Comparison of ENCODE assay signal across 8 mouse cellular contexts in genomic region chr9:32539321-32539761, GRCm38 (mm10). TPM values are rescaled to one million over a fixed set of nuclear protein-coding genes. Genes with fewer than 3 reads are reported as not detected.
DNase-seq lines count a peak whose midpoint lies in the region; ATAC-seq and TF ChIP-seq lines count a peak whose summit lies in the region.

No protein-coding gene starts in this region.

- 45% methylated on average over 3 of the region's 3 CpGs for WGBS in midbrain, embryonic 11.5 days
- WGBS in midbrain, postnatal 0 days, result 55% methylated on average over 3 of the region's 3 CpGs
- 47% methylated on average over 3 of the region's 3 CpGs for WGBS in lung, embryonic 15.5 days

- H3K36me3 ChIP-seq in midbrain, embryonic 11.5 days (ENCODE audit: control insufficient read depth, insufficient read depth, low read length), result no peaks in the 10 kb centered on the region
- H3K36me3 ChIP-seq in midbrain, postnatal 0 days (ENCODE audit: insufficient read depth, low read length), result no peaks in the 10 kb centered on the region
- H3K36me3 ChIP-seq in lung, embryonic 15.5 days, result no peaks in the 10 kb centered on the region

- no peak overlapping the region for H3K9ac ChIP-seq in midbrain, embryonic 11.5 days (ENCODE audit: low read length)
- no peak overlapping the region for H3K9ac ChIP-seq in midbrain, postnatal 0 days (replicated peaks; ENCODE audit: low read length, poor library complexity, severe bottlenecking)
- H3K9ac ChIP-seq in lung, embryonic 15.5 days, result no peak overlapping the region

- TF ChIP-seq CTCF in midbrain, postnatal 0 days (IDR thresholded peaks at IDR 0.05), result no peak

- H3K4me2 ChIP-seq in midbrain, embryonic 11.5 days, result no peak overlapping the region
- H3K4me2 ChIP-seq in midbrain, postnatal 0 days (ENCODE audit: low read depth, low read length, poor library complexity, severe bottlenecking), result no peak overlapping the region
- H3K4me2 ChIP-seq in lung, embryonic 15.5 days, result peak overlapping the region; percentile 96

- H3K4me3 ChIP-seq in midbrain, embryonic 11.5 days (ENCODE audit: low read depth, low read length), result no peak overlapping the region
- H3K4me3 ChIP-seq in midbrain, postnatal 0 days (ENCODE audit: low read depth, low read length), result no peak overlapping the region
- H3K4me3 ChIP-seq in lung, embryonic 15.5 days, result peak overlapping the region; percentile 75

- H3K27ac ChIP-seq in midbrain, embryonic 11.5 days (ENCODE audit: low read depth, low read length), result no peak overlapping the region
- no peak overlapping the region for H3K27ac ChIP-seq in midbrain, postnatal 0 days (ENCODE audit: low read depth, low read length)
- no peak overlapping the region for H3K27ac ChIP-seq in lung, embryonic 15.5 days

- no peak for ATAC-seq in midbrain, embryonic 11.5 days (ENCODE audit: low FRiP score)
- no peak for ATAC-seq in midbrain, postnatal 0 days (ENCODE audit: low FRiP score)
- ATAC-seq in hematopoietic stem cell, adult 5-6 weeks (replicated peaks in 1 of 2; ENCODE audit: insufficient read depth in 1 of 2, low FRiP score in 2 of 2, low TSS enrichment in 1 of 2, low read depth in 1 of 2, poor library complexity in 2 of 2, severe bottlenecking in 2 of 2), result peak; percentile 62 to 74
- no peak for ATAC-seq in lung, embryonic 15.5 days (ENCODE audit: borderline replicate concordance, extremely low read depth, low FRiP score, low TSS enrichment)

- H3K4me1 ChIP-seq in midbrain, embryonic 11.5 days (ENCODE audit: control insufficient read depth, insufficient read depth, low read length), result peaks cover 27% of the 10 kb centered on the region
- peaks cover 10% of the 10 kb centered on the region for H3K4me1 ChIP-seq in midbrain, postnatal 0 days (ENCODE audit: insufficient read depth, low read length)
- H3K4me1 ChIP-seq in lung, embryonic 15.5 days, result peaks cover 33% of the 10 kb centered on the region

- peaks cover 46% of the 10 kb centered on the region for H3K27me3 ChIP-seq in midbrain, embryonic 11.5 days (ENCODE audit: control insufficient read depth, insufficient read depth, low read length)
- peaks cover 31% of the 10 kb centered on the region for H3K27me3 ChIP-seq in midbrain, postnatal 0 days (ENCODE audit: insufficient read depth, low read length)
- peaks cover 28% of the 10 kb centered on the region for H3K27me3 ChIP-seq in lung, embryonic 15.5 days

- peak; percentile 85 for DNase-seq in midbrain, embryonic 11.5 days (ENCODE audit: low spot score, missing footprints)
- no peak for DNase-seq in midbrain, postnatal 0 days (ENCODE audit: low spot score)
- DNase-seq in thymus, postnatal 36 days, result peak; percentile 64 to 72
- DNase-seq in adipocyte (ENCODE audit: low spot score), result no peak
- DNase-seq in ovary, adult 18-20 months (ENCODE audit: low spot score), result no peak
- no peak for DNase-seq in layer of hippocampus, postnatal 14 days (ENCODE audit: low spot score in 2 of 2)

- H3K9me3 ChIP-seq in midbrain, embryonic 11.5 days (ENCODE audit: control insufficient read depth, low read length), result no peaks in the 10 kb centered on the region
- no peaks in the 10 kb centered on the region for H3K9me3 ChIP-seq in midbrain, postnatal 0 days (ENCODE audit: low read length)
- H3K9me3 ChIP-seq in lung, embryonic 15.5 days, result no peaks in the 10 kb centered on the region

RNA-seq across cellular contexts. Expression of gene Fli1, which starts 3.3 kb away (rescaled TPM):
- polyA plus RNA-seq in midbrain, embryonic 11.5 days (2014; fragmentation: Nextera tagmentation; extraction: Ambion mirVana), result 12.6 and 12.8 TPM in 2 replicates
- 8.4 and 9.1 TPM in 2 replicates for total RNA-seq in midbrain, postnatal 0 days (2014; rRNA removed)
- polyA plus RNA-seq in midbrain, postnatal 0 days (2015; fragmentation: Nextera tagmentation; extraction: Ambion mirVana), result 5.5 and 5.9 TPM in 2 replicates
- total RNA-seq in hematopoietic stem cell, adult 5-6 weeks (2017), result 112 and 123 TPM in 2 replicates
- 34.4 and 35.2 TPM in 2 replicates for polyA plus RNA-seq in lung, embryonic 15.5 days (2015; fragmentation: Nextera tagmentation; extraction: Ambion mirVana)
- 1 to 10 TPM; 6.1 to 6.7 TPM for total RNA-seq in layer of hippocampus, postnatal 14 days (2021)

Comparison
In these comparisons a context has a peak if more than half of its experiments do, and no peak if none do; other contexts are left out.
1. DNase-seq: peak in midbrain, embryonic 11.5 days (single experiment) and thymus, postnatal 36 days (2 of 2); none in midbrain, postnatal 0 days (single experiment), adipocyte (single experiment), ovary, adult 18-20 months (single experiment) and layer of hippocampus, postnatal 14 days (0 of 2).
2. ATAC-seq: peak in hematopoietic stem cell, adult 5-6 weeks (2 of 2); none in midbrain, embryonic 11.5 days (single experiment), midbrain, postnatal 0 days (single experiment) and lung, embryonic 15.5 days (single experiment).
3. RNA of gene Fli1, which starts 3.3 kb away (total RNA-seq): 112 to 123 TPM in hematopoietic stem cell, adult 5-6 weeks; 8.4 to 9.1 TPM in midbrain, postnatal 0 days and 6.1 to 6.7 TPM in layer of hippocampus, postnatal 14 days; every median in the first group is over 10 times any median in the second.